Mouse (Mus musculus) layer of hippocampus, postnatal 36 days (tissue): ENCODE results near the gene Atp6v1d. TPM values are rescaled to one million over a fixed set of nuclear protein-coding genes. Genes with fewer than 3 reads are reported as not detected.

Experiments
- DNase-seq, 2 experiments: peaks; one replicate each; pipeline ENCODE4 v3.0.0; 2022
- total RNA-seq, 2 experiments: library from RNA; stranded (reverse); gene quantifications; 2 replicates each; pipeline ENCODE4 v1.2.3; 2021

Gene Atp6v1d
- 100 to 1,000 TPM; 253 to 273 TPM for total RNA-seq

GRCm38 (mm10) chr12:78861496-78862253 is at the start of gene Atp6v1d, which contains the start of gene Eif2s1:
Atp6v1d (minus strand) TSS chr12:78861638.
Eif2s1 (plus strand) TSS chr12:78861819.
- DNase-seq: peak; percentile 99

GRCm38 (mm10) chr12:78910684-78911461 is 49.4 kb upstream of the Atp6v1d start:
- DNase-seq: no peak

- DNase-seq: no peak
Measured at GRCm38 (mm10) chr12:78908081-78908605, 46.7 kb upstream of the Atp6v1d start.

- no peak for DNase-seq
Measured at GRCm38 (mm10) chr12:78906707-78907162, 45.3 kb upstream of the Atp6v1d start, which contains the start of gene Plek2. Plek2 (minus strand) TSS chr12:78906964.

GRCm38 (mm10) chr12:78904499-78904898 is 43.1 kb upstream of the Atp6v1d start:
- DNase-seq: no peak

- DNase-seq: no peak
Measured at GRCm38 (mm10) chr12:78903313-78903712, 41.9 kb upstream of the Atp6v1d start.

- DNase-seq: no peak
Measured at GRCm38 (mm10) chr12:78901467-78901866, 40.0 kb upstream of the Atp6v1d start.

GRCm38 (mm10) chr12:78897861-78898260 is 36.4 kb upstream of the Atp6v1d start:
- no peak for DNase-seq

- DNase-seq: no peak
Measured at GRCm38 (mm10) chr12:78891149-78891548, 29.7 kb upstream of the Atp6v1d start.

GRCm38 (mm10) chr12:78890062-78890461 is 28.6 kb upstream of the Atp6v1d start:
- DNase-seq: no peak

GRCm38 (mm10) chr12:78874581-78874980 is 13.1 kb upstream of the Atp6v1d start:
- DNase-seq: no peak

- DNase-seq: no peak
Measured at GRCm38 (mm10) chr12:78868115-78868514, 6.7 kb upstream of the Atp6v1d start.

GRCm38 (mm10) chr12:78865434-78865833 is 4.0 kb upstream of the Atp6v1d start:
- no peak for DNase-seq

GRCm38 (mm10) chr12:78862254-78862730 is 854 bp upstream of the Atp6v1d start:
- DNase-seq: no peak

- DNase-seq: peak in 1 of 2 experiments; percentile 9
Measured at GRCm38 (mm10) chr12:78860921-78861495, 430 bp downstream of the Atp6v1d start.

GRCm38 (mm10) chr12:78848246-78848645 is 13.2 kb downstream of the Atp6v1d start:
- DNase-seq: no peak

- DNase-seq: no peak
Measured at GRCm38 (mm10) chr12:78842429-78842828, 19.0 kb downstream of the Atp6v1d start.

GRCm38 (mm10) chr12:78839906-78840305 is 21.5 kb downstream of the Atp6v1d start:
- no peak for DNase-seq

- DNase-seq: no peak
Measured at GRCm38 (mm10) chr12:78834496-78834895, 26.9 kb downstream of the Atp6v1d start.

GRCm38 (mm10) chr12:78814437-78814836 is 47.0 kb downstream of the Atp6v1d start:
- DNase-seq: no peak

GRCm38 (mm10) chr12:78801836-78802235 is 59.6 kb downstream of the Atp6v1d start:
- no peak for DNase-seq

- DNase-seq: no peak
Measured at GRCm38 (mm10) chr12:78800036-78800435, 61.4 kb downstream of the Atp6v1d start.

- DNase-seq: no peak
Measured at GRCm38 (mm10) chr12:78794236-78794635, 67.2 kb downstream of the Atp6v1d start.
